Mouse (Mus musculus) neural tube, embryonic 14.5 days (tissue): Measurements from ENCODE around the gene Hcst. TPM values are rescaled to one million over a fixed set of nuclear protein-coding genes. Genes with fewer than 3 reads are reported as not detected.

Source experiments
- ATAC-seq: fragments of 200-750 bp; cut with Nextera tagmentation; 2 replicates; pipeline ENCODE4 v1.8.0; 2017; ENCODE audit warnings: low read depth, mild to moderate bottlenecking, moderate TSS enrichment, moderate library complexity
- H3K27ac ChIP-seq: fragments of 300-500 bp; sonication (generic); 2 replicates; pipeline ENCODE4 v1.5.1; 2014; ENCODE audit warnings: low read depth, mild to moderate bottlenecking, control low read depth, low read length, moderate library complexity, mixed read lengths
- H3K27me3 ChIP-seq: fragments of 300-500 bp; sonication (generic); 2 replicates; pipeline ENCODE4 v1.6.1; 2014; ENCODE audit warnings: low read length; ENCODE audit not compliant: control insufficient read depth, insufficient read depth
- H3K36me3 ChIP-seq: fragments of 300-500 bp; sonication (generic); 2 replicates; pipeline ENCODE4 v1.6.1; 2014; ENCODE audit warnings: low read length, mixed read lengths; ENCODE audit not compliant: control insufficient read depth, insufficient read depth
- H3K4me1 ChIP-seq: fragments of 300-500 bp; sonication (generic); 2 replicates; pipeline ENCODE4 v1.6.1; 2014; ENCODE audit warnings: low read length; ENCODE audit not compliant: control insufficient read depth, insufficient read depth
- H3K4me2 ChIP-seq: fragments of 300-500 bp; sonication (generic); 2 replicates; pipeline ENCODE4 v1.6.1; 2014; ENCODE audit warnings: mild to moderate bottlenecking, low read depth, low read length, control low read depth
- H3K4me3 ChIP-seq: fragments of 300-500 bp; sonication (generic); 2 replicates; pipeline ENCODE4 v1.5.1; 2014; ENCODE audit warnings: low read depth, low read length, control low read depth, mixed read lengths
- H3K9ac ChIP-seq: fragments of 300-500 bp; sonication (generic); replicated peaks from 2 replicates; pipeline ENCODE4 v1.6.1; 2014; ENCODE audit warnings: low read depth, mild to moderate bottlenecking, control low read depth, low read length, mixed read lengths
- H3K9me3 ChIP-seq: fragments of 300-500 bp; sonication (generic); 2 replicates; pipeline ENCODE4 v1.6.1; 2016; ENCODE audit warnings: low read length; ENCODE audit not compliant: control insufficient read depth
- WGBS: fragments of 180-500 bp; shearing (Covaris S2); extraction: QIAGEN DNeasy Blood & Tissue Kit; methylation state at CpG from one replicate; pipeline ENCODE4 v1.1.7; 2014; 5-methylcytosine and 5-hydroxymethylcytosine counted together
- polyA plus RNA-seq: library from polyadenylated mRNA; unstranded; fragments of >200 nt; fragmentation: Nextera tagmentation; extraction: Ambion mirVana; gene quantifications from 2 replicates; pipeline ENCODE4 v1.2.1, GENCODE M21; 2014

The Hcst gene
- polyA plus RNA-seq: 1.1 TPM in 1 of 2 replicates, not detected in the other

DNA sequence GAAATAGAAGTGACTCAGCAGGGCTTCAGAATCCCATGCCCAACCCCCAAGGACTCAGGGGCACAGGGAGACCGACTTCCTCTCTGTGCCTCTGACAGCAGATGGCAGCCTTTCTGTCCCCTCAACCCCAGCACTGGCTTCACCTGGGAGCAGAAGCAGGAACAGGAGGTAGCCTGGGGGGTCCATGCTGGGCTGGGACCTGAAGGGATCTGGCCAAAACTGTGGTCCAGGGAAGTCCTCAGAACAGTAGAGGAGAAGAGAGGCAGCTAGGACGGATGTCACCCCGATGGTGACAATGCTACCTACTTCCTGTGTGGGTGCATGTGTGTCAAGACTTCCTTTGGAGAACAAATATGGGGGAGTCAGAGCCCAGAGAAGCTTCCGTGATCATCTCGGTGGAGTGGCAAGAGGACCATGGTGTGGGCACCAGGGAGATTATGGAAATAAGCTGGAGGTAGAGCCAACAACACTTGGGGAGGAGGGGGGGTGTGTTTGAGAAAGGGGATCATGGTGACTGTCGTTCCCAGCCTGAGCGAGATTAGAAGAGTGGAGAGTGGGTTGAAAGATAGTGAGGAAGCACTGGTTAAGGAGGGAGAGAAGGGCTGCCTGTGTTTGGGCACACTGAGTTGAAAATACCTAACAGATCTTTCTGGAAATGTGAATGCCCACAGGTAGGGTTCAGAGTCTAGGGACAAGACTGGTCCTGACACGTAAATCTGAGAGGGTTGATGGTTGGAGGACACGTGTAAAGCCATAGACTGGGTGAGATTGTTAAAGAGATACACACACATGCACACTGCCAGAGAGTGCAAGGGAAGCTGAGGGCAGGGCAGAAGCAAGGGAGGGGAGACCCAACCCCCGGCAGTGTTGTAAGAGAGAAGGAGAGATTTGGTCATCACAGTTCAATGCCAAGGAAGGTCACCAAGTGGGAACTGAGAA lies at the start of gene Hcst:
Gene Hcst, minus strand, starts transcription at position 294 of the 939 bp plus-strand sequence.
- Histone ChIP-seq H3K36me3 (no peaks in the 10 kb centered on the region), H3K4me2 (no peak within 1 kb of the TSS), H3K9ac (no peak within 1 kb of the TSS), H3K27ac (no peak within 1 kb of the TSS), H3K27me3 (no peaks in the 10 kb centered on the region), H3K9me3 (no peaks in the 10 kb centered on the region), H3K4me3 (no peak within 1 kb of the TSS), H3K4me1 (0 out of 2 replicates have a peak, but pooled peaks cover 3% of the 10 kb centered on the region)
- ATAC-seq: no peak
- WGBS: 77% methylated on average over 10 of the region's 10 CpGs

DNA sequence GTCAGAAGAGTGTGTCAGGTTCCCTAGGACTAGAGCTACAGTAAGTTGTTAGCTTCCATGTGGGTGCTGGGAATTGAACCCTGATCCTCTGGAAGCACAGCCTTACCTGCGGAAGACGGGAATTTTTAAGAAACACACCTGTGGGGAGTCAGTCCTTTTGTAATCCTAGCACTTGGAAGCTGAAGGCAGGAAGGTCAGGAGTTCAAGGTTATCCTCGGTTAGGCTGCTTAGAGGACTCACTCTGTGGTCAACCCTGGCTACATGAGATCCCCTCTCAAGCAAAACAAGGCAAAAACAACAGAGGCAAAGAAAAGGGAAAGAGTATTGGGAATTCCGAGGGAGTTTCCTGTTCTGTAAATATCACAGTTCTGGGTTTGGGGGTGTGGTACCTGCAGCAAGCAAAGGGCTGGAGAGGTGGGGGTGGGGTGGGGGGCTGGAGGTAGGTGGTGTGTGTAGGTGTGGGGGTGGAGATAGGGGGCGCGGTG lies 45.2 kb upstream of the Hcst start:
- Histone ChIP-seq H3K4me3 (no peak overlapping the region), H3K27me3 (peaks cover 32% of the 10 kb centered on the region), H3K36me3 (no peaks in the 10 kb centered on the region), H3K27ac (no peak overlapping the region), H3K4me1 (no peaks in the 10 kb centered on the region), H3K9ac (no peak overlapping the region), H3K4me2 (no peak overlapping the region), H3K9me3 (no peaks in the 10 kb centered on the region)
- 17% methylated on average over 6 of the region's 6 CpGs for WGBS
- no peak for ATAC-seq

DNA sequence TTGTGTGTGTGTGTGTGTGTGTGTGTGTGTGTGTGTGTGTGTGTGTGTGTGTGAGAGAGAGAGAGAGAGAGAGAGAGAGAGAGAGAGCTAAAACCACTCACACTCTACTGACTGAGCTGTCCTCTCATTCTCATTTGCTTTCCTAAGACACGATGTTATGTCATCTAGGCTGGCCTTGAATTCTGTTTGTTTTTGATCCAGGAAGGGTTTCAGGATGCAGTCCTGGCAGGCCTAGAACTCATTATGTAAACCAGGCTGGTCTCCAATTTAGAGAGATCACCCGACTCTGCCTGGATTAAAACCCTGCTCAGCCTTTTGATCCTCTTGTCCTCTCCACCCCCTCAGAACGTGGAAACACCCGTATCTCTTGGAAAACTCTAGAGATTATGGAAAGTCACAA lies 44.3 kb upstream of the Hcst start:
- Histone ChIP-seq H3K4me1 (no peaks in the 10 kb centered on the region), H3K27ac (no peak overlapping the region), H3K4me2 (no peak overlapping the region), H3K36me3 (no peaks in the 10 kb centered on the region), H3K27me3 (peaks cover 34% of the 10 kb centered on the region), H3K4me3 (no peak overlapping the region), H3K9ac (no peak overlapping the region), H3K9me3 (no peaks in the 10 kb centered on the region)
- no peak for ATAC-seq
- 30% methylated on average over 4 of the region's 4 CpGs for WGBS

DNA sequence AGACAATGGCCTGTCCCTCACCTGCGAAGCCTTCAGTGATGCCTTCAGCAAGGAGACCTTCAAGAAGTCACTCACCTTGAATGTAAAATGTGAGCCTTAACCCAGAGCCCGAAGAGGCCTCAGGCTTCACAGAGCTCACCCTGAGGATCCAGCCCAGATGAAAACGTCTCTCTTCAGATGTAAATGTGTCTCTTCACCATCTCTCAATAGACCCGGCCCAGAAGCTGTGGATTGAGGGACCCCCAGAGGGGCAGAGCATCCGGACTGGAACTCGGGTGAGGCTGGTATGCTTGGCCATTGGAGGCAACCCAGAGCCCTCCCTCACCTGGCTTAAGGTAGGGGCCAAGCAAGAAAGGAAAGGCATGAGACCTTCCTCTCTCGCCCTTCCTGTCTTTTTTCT lies 43.9 kb upstream of the Hcst start:
- no peak overlapping the region for H3K4me2 ChIP-seq
- no peak overlapping the region for H3K4me3 ChIP-seq
- no peak for ATAC-seq
- WGBS: 30% methylated on average over 7 of the region's 7 CpGs
- no peaks in the 10 kb centered on the region for H3K9me3 ChIP-seq
- peaks cover 34% of the 10 kb centered on the region for H3K27me3 ChIP-seq
- no peaks in the 10 kb centered on the region for H3K4me1 ChIP-seq
- no peak overlapping the region for H3K27ac ChIP-seq
- H3K9ac ChIP-seq: no peak overlapping the region
- no peaks in the 10 kb centered on the region for H3K36me3 ChIP-seq

- WGBS: 35% methylated on average over 6 of the region's 6 CpGs
Measured at GRCm38 (mm10) chr7:30459484-30459883, 39.8 kb upstream of the Hcst start.

DNA sequence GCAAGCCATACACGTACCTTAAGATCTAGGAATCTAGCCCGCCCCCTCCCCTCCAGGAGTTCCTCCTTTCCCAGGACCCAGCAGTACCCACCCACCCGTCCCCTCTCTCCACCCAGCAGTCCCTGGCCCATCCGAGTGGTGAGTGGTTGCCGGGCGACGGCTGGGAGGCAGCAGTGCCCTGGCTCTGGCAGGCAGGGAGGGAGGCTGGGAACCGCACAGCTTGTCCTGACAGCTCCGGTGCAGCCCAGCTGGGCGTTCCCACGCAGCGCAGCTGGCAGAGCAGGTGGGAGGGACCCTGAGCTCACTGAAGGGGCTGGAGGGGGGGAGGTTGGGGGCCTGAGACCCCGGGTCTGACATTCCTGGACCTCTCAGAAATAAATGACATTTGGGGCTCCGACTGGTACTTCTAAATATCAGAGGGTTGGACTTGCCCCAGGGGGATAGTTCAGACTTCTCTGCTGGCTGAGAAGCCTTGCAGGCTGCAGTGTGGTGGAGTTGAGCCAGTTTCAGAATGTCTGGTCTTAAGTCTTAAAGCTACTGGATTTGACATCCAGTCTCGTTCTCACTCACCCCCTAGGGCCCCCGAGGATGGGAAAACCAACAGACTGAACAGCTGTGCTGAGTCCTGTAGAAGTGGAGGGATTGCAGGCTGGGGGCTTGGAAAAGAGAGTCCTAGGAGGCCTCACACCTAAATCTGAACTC lies 38.1 kb upstream of the Hcst start, which contains the start of the genes Kirrel2 and Nphs1:
Gene Kirrel2, minus strand, starts transcription at position 62 of the 702 bp plus-strand sequence.
Gene Nphs1, plus strand, starts transcription at position 687 of the 702 bp plus-strand sequence.
- Histone ChIP-seq H3K9me3 (no peaks in the 10 kb centered on the region), H3K36me3 (no peaks in the 10 kb centered on the region), H3K27ac (0 out of 2 replicates have a peak within 1 kb of the TSS, but pooled peaks have one; percentile 10), H3K4me1 (peaks cover 21% of the 10 kb centered on the region), H3K4me2 (peak within 1 kb of the TSS; percentile 41), H3K9ac (no peak within 1 kb of the TSS), H3K27me3 (peaks cover 22% of the 10 kb centered on the region), H3K4me3 (peak within 1 kb of the TSS; percentile 11)
- ATAC-seq: peak; percentile 87
- 1% methylated on average over 16 of the region's 16 CpGs for WGBS

More at GRCm38 (mm10) chr7:30459484-30459883, 39.8 kb upstream of the Hcst start:
- H3K27ac ChIP-seq: no peak overlapping the region
- H3K27me3 ChIP-seq: peaks cover 16% of the 10 kb centered on the region
- H3K4me1 ChIP-seq: peaks cover 21% of the 10 kb centered on the region
- H3K4me2 ChIP-seq: no peak overlapping the region
- H3K36me3 ChIP-seq: no peaks in the 10 kb centered on the region
- H3K9me3 ChIP-seq: no peaks in the 10 kb centered on the region
- no peak for ATAC-seq
- H3K4me3 ChIP-seq: no peak overlapping the region
- no peak overlapping the region for H3K9ac ChIP-seq

GRCm38 (mm10) chr7:30456911-30457628 lies 37.4 kb upstream of the Hcst start:
- peak; percentile 22; the same call in 1 of the 2 replicates for ATAC-seq
- Histone ChIP-seq H3K9me3 (no peaks in the 10 kb centered on the region), H3K4me1 (peaks cover 21% of the 10 kb centered on the region), H3K9ac (no peak overlapping the region), H3K27me3 (peaks cover 22% of the 10 kb centered on the region), H3K4me2 (peak overlapping the region; percentile 41), H3K27ac (no peak overlapping the region), H3K4me3 (peak overlapping the region; percentile 11), H3K36me3 (no peaks in the 10 kb centered on the region)
- WGBS: under 1% methylated on average over 31 of the region's 31 CpGs

DNA sequence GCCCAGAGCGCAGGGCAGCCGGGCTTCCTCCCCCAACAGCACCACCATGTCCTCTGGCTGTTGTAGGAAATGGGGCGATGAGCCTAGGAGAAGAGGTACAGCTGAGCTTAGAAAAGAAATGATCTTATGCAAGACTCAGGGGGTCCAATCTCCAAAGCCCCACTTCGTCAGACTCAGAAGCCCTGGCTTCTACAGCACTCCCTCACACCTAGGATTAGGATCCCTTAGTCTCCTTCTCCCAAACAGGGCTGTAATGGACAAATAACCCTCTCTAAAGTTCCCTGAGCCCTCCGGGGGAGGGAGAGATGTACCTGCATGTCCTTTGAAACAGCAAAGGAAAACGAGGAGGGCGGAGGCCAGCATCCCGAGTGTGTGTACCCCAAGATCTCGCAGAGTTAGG lies 36.8 kb upstream of the Hcst start:
- Histone ChIP-seq H3K27me3 (peaks cover 22% of the 10 kb centered on the region), H3K9ac (no peak overlapping the region), H3K4me1 (peaks cover 21% of the 10 kb centered on the region), H3K9me3 (no peaks in the 10 kb centered on the region), H3K4me3 (peak overlapping the region; percentile 11; the same call in 1 of the 2 replicates), H3K4me2 (peak overlapping the region; percentile 41), H3K36me3 (no peaks in the 10 kb centered on the region), H3K27ac (no peak overlapping the region)
- ATAC-seq: no peak
- WGBS: 3% methylated on average over 9 of the region's 9 CpGs
